Mouse (Mus musculus) adrenal gland, adult (tissue): ENCODE measurements around the gene Gabrb3.

Experiments used
- DNase-seq, 2 experiments: peaks; one replicate each; pipeline ENCODE4 v3.0.0; 2022 to 2023; ENCODE audit warnings: low spot score in 1 of 2; ENCODE audit not compliant: inconsistent age in 2 of 2

Gabrb3 gene

DNA sequence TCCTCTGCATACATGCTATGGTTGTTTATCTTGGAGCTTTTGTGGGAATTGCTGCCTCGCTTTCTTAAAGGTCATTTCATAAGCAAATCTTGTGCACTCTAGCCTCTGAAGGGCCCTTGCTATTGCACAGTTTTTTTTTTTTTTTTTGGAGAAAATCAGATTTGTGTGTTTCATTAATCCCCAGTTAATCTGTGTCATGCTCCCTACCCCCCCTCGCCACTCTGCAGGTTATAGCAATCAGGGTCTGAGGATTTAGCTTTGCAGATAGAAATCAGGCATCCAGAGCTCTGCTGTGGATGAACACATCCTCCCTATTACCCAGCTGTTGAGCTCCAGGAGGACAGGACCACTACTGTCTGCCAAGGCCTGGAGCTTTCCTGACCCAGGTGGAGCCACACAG is at the start of gene Gabrb3:
Gabrb3 (plus strand) TSS at position 301 of the 400 bp plus-strand sequence.
- no peak for DNase-seq

DNA sequence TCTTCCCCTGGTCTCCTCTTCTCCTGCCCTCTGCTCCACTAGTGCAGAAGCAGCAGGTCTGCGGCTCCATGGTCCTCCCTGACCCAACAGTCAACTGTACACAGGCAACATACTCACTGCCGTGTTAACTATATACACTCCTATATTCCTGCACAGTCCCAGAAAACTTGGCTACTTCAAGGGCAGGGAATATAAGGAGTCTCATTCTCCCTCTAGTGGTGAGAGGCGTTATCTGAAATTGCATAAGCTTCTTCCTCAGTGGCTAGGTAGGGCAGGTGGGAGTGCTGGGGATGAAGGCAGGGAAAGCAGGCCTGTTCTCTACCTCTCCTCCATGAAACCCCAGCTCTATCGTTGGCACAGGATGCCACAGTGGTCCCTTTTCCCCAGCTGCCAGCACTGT is 35.4 kb upstream of the Gabrb3 start:
- peak; percentile 18 to 85 for DNase-seq

GRCm38 (mm10) chr7:57386517-57387340 is 32.8 kb upstream of the Gabrb3 start, which contains the start of gene Gabrg3:
Gene Gabrg3 (minus strand): TSS chr7:57387188.
- DNase-seq: peak; percentile 31 to 77

DNA sequence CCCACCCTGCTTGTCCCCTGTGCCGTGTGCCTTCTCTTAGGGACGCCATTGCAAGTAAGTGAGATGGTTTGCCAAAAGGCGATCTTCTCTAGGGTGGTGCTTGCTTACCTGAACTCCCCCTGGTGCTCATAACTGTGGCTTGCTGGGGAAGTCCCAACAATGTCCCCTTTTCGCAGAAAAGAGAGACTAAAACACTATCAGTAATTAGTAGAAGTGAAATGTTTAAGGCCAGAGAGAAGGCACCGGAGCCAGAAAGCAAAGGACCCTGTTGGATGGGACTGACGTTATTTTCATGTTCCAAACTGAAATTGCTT is 32.2 kb upstream of the Gabrb3 start:
- DNase-seq: no peak

GRCm38 (mm10) chr7:57390046-57390445 is 29.4 kb upstream of the Gabrb3 start:
- DNase-seq: no peak

- DNase-seq: peak; percentile 52 to 60
Measured at GRCm38 (mm10) chr7:57393551-57393950, 25.9 kb upstream of the Gabrb3 start.

DNA sequence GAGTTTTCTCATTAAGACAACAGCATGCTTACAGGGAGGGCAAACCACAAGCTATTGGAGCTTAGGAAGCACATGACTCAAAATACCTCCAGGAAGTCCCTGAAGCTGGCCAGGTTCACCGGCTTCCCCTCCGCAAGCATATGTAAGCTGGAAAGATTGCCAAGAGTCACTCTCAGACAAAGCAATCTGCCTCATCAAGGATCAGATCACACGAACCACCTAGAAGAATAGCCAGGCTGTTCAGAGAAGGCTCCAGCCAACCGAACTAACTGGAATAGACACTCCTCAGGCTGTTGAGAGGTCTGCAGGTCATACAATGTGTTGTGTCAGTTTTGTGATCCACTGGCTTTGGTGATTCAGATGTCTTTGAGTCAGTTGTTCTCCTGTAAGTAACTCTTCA is 8.3 kb upstream of the Gabrb3 start:
- DNase-seq: no peak

DNA sequence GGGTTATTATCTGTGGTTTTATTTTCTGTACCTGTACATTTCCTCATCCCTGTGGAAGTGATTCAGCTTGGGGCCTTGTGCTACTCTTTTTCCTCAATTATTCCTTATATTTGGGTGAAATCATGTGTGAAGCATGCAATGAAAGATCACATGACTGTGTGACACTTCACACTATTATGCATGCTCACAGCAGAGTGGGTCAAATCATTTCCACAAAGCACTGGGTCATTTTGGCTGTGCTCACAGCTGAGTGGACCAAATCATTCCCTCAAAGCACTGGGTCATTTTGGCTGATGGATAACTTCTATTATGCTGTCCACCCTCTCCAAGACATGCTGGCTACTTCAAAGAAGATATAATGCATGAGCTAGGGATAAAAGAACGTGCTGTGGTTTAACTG is 6.6 kb upstream of the Gabrb3 start:
- no peak for DNase-seq

GRCm38 (mm10) chr7:57421044-57421443 is 1.6 kb downstream of the Gabrb3 start:
- DNase-seq: no peak

DNA sequence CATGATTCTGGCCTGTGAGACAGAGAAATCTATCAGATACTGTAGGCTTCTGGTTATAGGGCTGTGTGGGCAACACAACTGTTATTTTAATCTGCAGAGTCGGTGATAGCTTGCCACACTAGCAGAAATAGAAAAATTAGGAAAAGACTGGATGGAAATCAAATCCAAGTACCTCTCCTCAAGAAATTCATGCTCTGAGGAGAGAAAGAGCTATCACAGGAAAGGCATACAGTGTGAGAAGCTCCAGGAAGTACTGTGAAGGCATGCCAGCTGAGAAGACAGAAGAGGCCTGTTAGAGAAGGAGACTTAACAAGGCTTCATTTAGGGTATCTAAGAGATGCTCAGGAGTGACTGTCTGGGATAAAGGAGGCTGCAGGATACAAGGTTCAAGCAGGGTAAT is 3.2 kb downstream of the Gabrb3 start:
- no peak for DNase-seq

- no peak for DNase-seq
Measured at GRCm38 (mm10) chr7:57448239-57448638, 28.7 kb downstream of the Gabrb3 start.

DNA sequence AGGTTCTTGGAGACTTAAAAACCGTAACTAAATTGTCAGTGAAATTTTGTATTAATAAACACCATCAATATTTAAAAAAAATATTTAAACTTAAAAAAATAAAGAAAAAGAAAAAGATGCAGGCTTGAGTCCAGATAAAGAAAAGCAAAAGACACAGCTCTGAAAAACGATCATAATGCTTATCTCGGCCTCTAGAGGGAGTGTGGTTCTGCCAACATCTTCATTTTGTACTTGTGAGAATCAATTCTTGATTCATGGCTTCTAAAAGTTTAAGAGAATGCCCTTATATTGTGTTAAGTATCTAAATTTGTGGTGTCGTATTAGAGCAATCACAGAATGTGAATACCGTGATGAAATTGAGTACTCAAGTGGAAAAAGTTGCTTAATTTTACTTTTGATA is 40.9 kb downstream of the Gabrb3 start:
- no peak for DNase-seq

- DNase-seq: no peak
Measured at GRCm38 (mm10) chr7:57471316-57471715, 51.8 kb downstream of the Gabrb3 start.

DNA sequence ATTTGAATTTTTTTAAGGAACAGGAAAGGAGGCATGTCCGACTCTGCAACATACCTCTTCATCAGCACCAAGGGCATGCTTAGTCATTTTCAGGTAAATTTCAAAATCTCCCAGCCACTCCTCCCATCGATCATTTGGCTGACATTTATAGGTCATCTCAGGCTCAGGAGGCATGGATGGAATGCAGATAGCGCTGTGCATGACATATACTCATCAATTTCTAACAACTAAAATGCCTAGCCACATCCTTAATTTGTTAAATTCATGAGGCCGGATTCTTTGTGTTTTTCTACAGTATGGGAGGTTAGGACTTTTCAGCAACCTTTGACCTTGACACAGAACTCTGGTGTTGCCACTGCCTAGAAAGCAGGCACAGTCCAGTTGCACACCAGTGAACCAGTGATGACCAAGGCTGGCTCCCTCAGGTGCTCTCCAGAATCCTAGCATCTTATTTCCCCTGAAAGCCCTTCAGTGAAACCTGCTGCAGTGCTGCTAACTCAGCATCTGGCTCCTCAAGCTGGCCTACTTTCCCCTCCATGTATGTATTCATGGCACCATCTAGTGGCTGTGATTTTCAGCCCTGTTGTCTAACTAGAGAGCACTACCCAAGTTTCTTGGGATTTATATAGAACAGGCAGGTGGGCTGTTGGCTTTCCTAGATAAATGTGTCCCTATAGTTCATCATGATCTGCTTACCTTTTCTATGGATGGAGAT is 54.5 kb downstream of the Gabrb3 start:
- peak; percentile 50 to 86 for DNase-seq

DNA sequence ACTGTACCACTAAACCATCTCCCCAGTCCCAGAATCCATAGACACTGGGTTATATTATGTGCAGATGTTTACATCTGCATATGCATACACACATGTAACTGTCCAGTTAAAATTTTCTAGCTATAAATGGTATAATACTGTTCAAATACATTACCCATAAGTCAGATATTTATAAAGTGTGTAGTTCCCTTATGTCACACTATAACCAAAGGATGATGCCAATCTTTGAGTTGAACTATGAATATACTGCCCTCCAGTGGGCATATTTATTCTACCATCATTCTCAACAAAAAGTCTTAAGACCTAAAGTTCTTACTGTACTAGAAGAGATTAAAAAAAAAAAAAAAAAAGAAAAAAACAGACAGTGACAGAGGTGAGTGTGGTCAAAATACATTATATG is 63.4 kb downstream of the Gabrb3 start:
- peak in 1 of 2 experiments; percentile 38 for DNase-seq

DNA sequence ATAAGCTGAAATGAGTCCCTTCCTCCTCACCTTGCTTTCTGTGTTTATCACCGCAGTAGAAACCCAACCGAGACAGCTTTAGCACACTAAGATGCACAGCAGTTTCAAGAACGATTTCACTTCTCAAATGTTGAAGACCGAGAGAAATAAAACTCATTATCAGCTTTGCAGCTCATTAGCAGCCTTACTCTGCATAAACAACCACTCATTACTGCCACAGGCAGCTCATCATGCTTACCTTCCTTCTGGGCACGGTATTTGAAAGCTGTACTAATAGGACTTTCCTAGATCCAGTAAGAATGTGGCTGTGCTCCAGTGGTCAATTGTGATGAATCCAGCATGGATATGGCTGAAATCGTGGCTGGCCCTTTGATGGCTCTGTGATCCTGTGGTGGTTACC is 67.4 kb downstream of the Gabrb3 start:
- no peak for DNase-seq

DNA sequence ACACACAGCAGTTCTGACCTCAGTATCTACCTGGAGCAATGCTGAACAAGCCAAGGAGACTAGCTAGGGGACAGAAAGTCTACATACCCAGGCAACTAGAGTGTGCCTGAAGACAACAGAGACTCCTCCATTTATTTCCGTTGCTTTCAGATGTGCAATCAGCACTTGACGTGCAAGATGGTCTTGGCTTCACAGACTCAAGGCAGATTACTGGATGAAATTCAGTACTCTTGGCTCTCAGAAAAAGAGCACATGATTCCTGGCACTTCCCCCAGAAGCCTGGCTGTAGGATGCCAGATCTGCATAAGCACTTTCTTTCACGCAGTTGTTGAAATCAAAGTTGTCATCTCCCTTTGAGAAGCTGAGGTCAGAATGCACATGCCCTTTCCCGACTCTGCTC is 72.3 kb downstream of the Gabrb3 start:
- no peak for DNase-seq

- DNase-seq: no peak
Measured at GRCm38 (mm10) chr7:57502809-57503208, 83.3 kb downstream of the Gabrb3 start.

DNA sequence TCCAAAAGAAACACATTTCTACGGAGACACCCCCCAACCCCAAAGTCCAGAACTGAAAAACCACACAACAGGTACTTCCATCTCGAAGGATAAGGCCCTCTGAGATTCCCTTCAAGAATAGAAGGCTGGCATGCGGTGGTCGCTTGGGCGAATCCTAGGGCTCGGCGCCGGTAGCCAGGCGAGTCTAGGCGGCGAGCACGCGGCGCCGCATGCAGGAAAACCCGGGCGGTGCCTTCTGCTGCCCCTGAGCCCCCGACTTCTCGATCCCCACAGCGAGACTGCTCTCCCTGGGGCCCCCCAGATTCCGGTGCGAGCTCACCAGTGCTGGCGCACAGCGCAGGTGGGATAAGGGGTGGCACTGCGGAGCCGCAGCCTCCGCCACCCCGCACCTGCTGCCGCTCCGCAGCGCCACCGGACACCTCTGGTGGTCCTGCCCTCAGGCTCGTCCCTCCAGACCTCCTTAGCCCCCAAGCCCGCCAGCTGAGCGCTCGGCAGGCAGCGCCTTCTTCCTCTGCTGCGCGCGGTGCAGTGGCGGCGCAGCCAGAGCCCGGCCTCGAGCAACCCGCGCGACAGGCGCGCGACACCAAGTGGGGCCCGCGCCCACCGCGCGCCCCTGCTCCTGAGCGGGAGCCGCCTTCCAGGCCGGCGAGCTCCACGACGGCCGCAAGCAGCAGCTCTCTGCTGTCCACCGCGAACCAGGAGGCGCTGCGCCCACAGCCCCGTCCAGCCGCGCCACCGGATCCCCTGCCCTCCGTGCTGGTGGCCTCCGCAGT is 89.6 kb downstream of the Gabrb3 start:
- no peak for DNase-seq

GRCm38 (mm10) chr7:57509681-57510141 is 90.2 kb downstream of the Gabrb3 start, which contains the start of gene Gabra5:
Gene Gabra5 (minus strand): TSS chr7:57510059.
- peak in 1 of 2 experiments; percentile 50 for DNase-seq

DNA sequence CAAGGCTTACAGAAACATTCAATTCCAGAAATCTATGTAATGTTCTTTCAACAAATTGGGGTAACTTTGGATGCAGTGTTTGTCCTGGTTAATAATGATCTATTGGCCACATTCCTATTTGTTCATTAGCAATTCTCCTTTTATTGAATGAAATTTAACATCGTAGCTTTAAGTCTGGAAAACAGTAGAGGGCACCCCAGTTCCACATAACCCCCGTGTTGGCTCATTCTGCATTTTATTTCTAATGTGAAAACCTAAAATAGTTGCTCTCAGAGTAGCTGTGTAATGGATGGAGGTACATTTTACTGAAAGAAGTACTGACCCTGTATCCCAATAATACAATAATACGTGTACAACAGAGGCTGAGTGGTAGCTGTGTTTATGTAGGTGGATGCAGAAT is 93.5 kb downstream of the Gabrb3 start:
- peak in 1 of 2 experiments; percentile 64 for DNase-seq
